Mouse (Mus musculus) adrenal gland, adult 2 months (tissue): Measurements from ENCODE around the gene Cd300ld5. TPM values are rescaled to one million over a fixed set of nuclear protein-coding genes. Genes with fewer than 3 reads are reported as not detected.
"Not testable (repeated sequence)": the region's sequence is repeated elsewhere in the genome, so short reads cannot be mapped to it uniquely, and the experiment has no call there.

ENCODE experiments used
- DNase-seq: peaks from one replicate; pipeline ENCODE4 v3.0.0; 2021
- polyA plus RNA-seq: library from polyadenylated mRNA; depleted of rRNA; stranded (reverse); fragments of >200 nt; gene quantifications from 2 replicates; pipeline ENCODE4 v1.2.3, GENCODE M21; 2012; rRNA removed
- total RNA-seq, 2 experiments: library from RNA; stranded (reverse); gene quantifications; 2 replicates each; pipeline ENCODE4 v1.2.3; 2021

Cd300ld5 gene
- total and polyA plus RNA-seq, 3 experiments: 0.68 to 8.0 (median 5.0) TPM

DNA sequence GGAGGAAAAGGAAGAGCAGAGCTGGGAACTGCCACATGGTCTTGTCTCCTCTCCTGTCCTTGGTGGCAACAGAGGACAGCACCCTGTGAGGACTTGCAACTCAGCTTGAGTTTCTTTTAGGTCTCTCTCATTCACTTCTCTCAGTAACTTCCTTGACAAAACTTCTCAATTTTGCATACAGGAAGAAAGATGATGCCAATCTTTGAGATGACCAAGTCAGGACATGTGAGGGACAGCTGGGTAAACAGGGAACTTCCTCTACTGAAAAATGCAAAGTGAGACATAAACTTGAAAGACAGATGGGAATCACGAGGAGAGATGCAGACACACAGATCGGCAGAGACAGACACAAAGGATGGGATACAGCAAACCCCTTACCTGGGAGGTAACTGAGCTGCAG lies 10.7 kb upstream of the Cd300ld5 start, which contains the start of gene Cd300ld3:
Gene Cd300ld3, minus strand, starts transcription at position 151 of the 400 bp plus-strand sequence.
- DNase-seq: no peak

DNA sequence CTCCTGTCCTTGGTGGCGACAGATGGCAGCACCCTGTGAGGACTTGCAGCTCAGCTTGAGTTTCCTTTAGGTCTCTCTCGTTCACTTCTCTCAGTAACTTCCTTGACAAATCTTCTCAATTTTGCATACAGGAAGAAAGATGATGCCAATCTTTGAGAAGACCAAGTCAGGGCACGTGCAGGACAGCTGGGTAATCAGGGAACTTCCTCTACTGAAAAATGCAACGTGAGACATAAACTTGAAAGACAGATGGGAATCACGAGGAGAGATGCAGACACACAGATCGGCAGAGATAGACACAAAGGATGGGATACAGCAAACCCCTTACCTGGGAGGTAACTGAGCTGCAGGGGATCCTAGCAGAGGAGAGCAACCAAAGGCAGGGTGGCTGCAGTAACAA lies 10.7 kb downstream of the Cd300ld5 start, which contains the start of gene Cd300ld4:
Gene Cd300ld4, minus strand, starts transcription at position 101 of the 400 bp plus-strand sequence.
- not testable (repeated sequence) for DNase-seq

DNA sequence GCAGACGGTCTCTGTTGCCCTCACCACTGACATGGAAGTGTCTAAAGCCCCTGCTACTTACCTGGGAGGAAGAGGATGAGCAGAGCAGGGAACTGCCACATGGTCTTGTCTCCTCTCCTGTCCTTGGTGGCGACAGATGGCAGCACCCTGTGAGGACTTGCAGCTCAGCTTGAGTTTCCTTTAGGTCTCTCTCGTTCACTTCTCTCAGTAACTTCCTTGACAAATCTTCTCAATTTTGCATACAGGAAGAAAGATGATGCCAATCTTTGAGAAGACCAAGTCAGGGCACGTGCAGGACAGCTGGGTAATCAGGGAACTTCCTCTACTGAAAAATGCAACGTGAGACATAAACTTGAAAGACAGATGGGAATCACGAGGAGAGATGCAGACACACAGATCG lies 21.5 kb downstream of the Cd300ld5 start, which contains the start of gene Cd300ld2:
Gene Cd300ld2, minus strand, starts transcription at position 101 of the 400 bp plus-strand sequence.
- DNase-seq: not testable (repeated sequence)

DNA sequence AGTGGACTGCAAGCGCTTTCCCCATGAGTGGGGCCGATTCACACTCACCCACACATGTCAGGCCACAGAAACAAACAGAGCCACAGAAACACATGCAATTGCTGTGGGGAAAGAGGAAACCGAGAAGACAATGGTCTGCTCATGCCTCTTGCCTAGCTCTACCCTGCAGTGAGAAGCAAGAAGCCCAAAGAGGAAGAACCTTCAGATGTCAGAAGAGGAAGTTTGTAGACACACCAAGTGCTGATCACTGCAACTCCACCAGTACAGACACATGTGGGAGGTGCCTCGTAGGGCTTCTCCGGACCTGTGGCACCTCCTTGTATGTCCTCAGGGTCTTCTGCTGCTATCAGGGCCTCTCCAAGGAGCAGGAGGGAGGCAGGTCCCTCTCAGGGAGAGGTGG lies 33.5 kb downstream of the Cd300ld5 start:
- DNase-seq: no peak

DNA sequence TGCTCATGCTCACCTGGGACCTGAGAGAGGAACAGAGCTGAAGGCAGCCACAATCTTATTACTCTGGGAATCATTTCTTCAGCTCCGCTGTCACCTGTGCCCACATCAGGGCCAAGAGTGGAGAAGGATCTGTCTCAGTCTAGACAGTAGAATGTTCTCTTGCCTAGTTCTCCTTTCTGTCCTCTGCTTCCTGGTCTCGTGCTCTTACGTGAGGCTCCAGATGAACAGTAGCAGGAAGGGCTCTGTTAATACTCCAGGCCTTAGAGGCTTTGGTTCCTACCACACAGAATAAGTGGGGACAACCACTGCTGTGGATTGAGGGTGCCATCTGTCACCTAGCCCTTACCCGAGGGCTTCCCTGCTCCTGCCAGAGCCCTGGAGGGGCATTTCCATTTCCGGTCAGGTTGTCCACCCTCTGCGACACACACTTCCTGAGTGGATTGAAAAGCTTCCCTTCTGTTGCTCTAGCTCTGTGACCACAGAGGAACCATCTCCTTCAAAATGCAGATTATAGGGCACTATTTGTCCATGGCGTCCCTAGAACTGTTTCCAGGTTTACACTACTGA lies 36.0 kb downstream of the Cd300ld5 start, which contains the start of gene Cd300c2:
Gene Cd300c2, minus strand, starts transcription at position 407 of the 567 bp plus-strand sequence.
- DNase-seq: no peak

DNA sequence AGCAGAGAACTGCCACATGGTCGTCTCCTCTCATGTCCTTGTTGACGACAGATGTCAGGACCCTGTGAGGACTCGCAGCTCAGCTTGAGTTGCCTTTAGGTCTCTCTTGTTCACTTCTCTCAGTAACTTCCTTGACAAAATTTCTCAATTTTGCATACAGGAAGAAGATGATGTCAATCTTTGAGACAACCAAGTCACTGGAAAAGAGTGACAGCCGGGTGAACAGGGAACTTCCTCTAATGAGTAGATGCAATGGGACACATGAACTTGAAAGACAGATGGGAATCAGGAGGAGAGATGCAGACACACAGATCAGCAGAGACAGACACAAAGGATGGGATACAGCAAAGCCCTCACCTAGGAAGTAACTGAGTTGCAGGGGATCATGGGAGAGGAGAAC lies 47.8 kb downstream of the Cd300ld5 start, which contains the start of gene Cd300ld:
Gene Cd300ld, minus strand, starts transcription at position 130 of the 400 bp plus-strand sequence.
- no peak for DNase-seq

DNA sequence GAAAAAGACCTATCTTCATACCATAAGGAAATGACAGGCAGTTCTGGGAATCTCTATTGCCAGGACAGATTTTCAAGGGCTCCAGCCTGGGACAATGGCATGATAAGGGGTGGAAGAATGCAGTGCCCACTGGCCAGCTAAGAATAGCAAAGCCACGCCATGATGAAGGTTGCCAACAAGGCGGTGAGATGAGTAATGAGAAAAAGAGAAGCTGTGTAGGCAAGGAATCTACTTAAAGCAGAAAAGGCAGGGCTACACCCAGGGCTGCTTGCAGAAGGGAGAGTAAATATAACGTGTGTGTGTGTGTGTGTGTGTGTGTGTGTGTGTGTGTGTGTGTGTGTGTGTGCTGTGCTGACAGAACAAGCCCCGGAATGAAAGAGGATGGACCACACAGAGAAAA lies 55.7 kb downstream of the Cd300ld5 start:
- DNase-seq: no peak

Other genes starting within 250 kb of the Cd300ld5 start
- gene Btbd17, start 241.8 kb downstream of the Cd300ld5 start, total RNA-seq: not detected
- gene Btbd17, start 241.8 kb downstream of the Cd300ld5 start, polyA plus RNA-seq: 0.24 and 0.32 TPM in 2 replicates
- gene Gpr142, start 238.8 kb downstream of the Cd300ld5 start, total RNA-seq: not detected
- gene Gpr142, start 238.8 kb downstream of the Cd300ld5 start, polyA plus RNA-seq: not detected in 2 replicates
- 1 to 10 TPM; 4.0 to 7.1 TPM for gene Gprc5c, start 186.6 kb downstream of the Cd300ld5 start, total RNA-seq
- 5.2 and 7.6 TPM in 2 replicates for gene Gprc5c, start 186.6 kb downstream of the Cd300ld5 start, polyA plus RNA-seq
- 1 to 10 TPM; 1.5 TPM for gene Cd300a, start 147.7 kb downstream of the Cd300ld5 start, total RNA-seq
- gene Cd300a, start 147.7 kb downstream of the Cd300ld5 start, polyA plus RNA-seq: 0.80 and 0.81 TPM in 2 replicates
- gene Cd300lb, start 103.4 kb downstream of the Cd300ld5 start, total RNA-seq: 1 to 10 TPM in 1 of 2 experiments, under 1 TPM in 1; 0.86 to 1.1 TPM
- gene Cd300lb, start 103.4 kb downstream of the Cd300ld5 start, polyA plus RNA-seq: 0.42 and 0.46 TPM in 2 replicates
- gene Cd300c, start 68.6 kb downstream of the Cd300ld5 start, total RNA-seq: not detected
- gene Cd300c, start 68.6 kb downstream of the Cd300ld5 start, polyA plus RNA-seq: 0.58 TPM in 1 of 2 replicates, not detected in the other
- gene Cd300ld, start 47.8 kb downstream of the Cd300ld5 start, total RNA-seq: 1 to 10 TPM in 1 of 2 experiments, under 1 TPM in 1; 0.89 to 2.7 TPM
- 0.45 and 0.64 TPM in 2 replicates for gene Cd300ld, start 47.8 kb downstream of the Cd300ld5 start, polyA plus RNA-seq
- gene Cd300c2, start 35.9 kb downstream of the Cd300ld5 start, total RNA-seq: 1 to 10 TPM; 3.5 to 5.5 TPM
- 3.7 and 3.8 TPM in 2 replicates for gene Cd300c2, start 35.9 kb downstream of the Cd300ld5 start, polyA plus RNA-seq
- gene Cd300ld2, start 21.6 kb downstream of the Cd300ld5 start, total RNA-seq: not detected
- gene Cd300ld2, start 21.6 kb downstream of the Cd300ld5 start, polyA plus RNA-seq: 0.56 TPM in 1 of 2 replicates, not detected in the other
- not detected for gene Cd300ld4, start 10.8 kb downstream of the Cd300ld5 start, total RNA-seq
- 0.21 TPM in 1 of 2 replicates, not detected in the other for gene Cd300ld4, start 10.8 kb downstream of the Cd300ld5 start, polyA plus RNA-seq
- 10 to 100 TPM in 1 of 2 experiments, 1 to 10 TPM in 1; 4.0 to 10.5 TPM for gene Cd300ld3, start 10.6 kb upstream of the Cd300ld5 start, total RNA-seq
- gene Cd300ld3, start 10.6 kb upstream of the Cd300ld5 start, polyA plus RNA-seq: 10.6 and 11.2 TPM in 2 replicates
- under 1 TPM; 0.78 to 0.86 TPM for gene Cd300e, start 24.4 kb upstream of the Cd300ld5 start, total RNA-seq
- 0.04 TPM in 1 of 2 replicates, not detected in the other for gene Cd300e, start 24.4 kb upstream of the Cd300ld5 start, polyA plus RNA-seq
- gene Rab37, start 53.7 kb upstream of the Cd300ld5 start, total RNA-seq: under 1 TPM; 0.55 to 0.58 TPM
- 0.15 and 0.36 TPM in 2 replicates for gene Rab37, start 53.7 kb upstream of the Cd300ld5 start, polyA plus RNA-seq
- gene Cd300lf, start 96.2 kb upstream of the Cd300ld5 start, total RNA-seq: under 1 TPM; 0.55 to 0.90 TPM
- 1.00 and 1.3 TPM in 2 replicates for gene Cd300lf, start 96.2 kb upstream of the Cd300ld5 start, polyA plus RNA-seq
- 10 to 100 TPM; 15.6 to 26.2 TPM for gene Slc9a3r1, start 125.6 kb upstream of the Cd300ld5 start, total RNA-seq
- 14.8 and 15.0 TPM in 2 replicates for gene Slc9a3r1, start 125.6 kb upstream of the Cd300ld5 start, polyA plus RNA-seq
- gene Tmem104, start 149.7 kb upstream of the Cd300ld5 start, total RNA-seq: 10 to 100 TPM; 23.7 to 27.9 TPM
- 26.5 and 34.7 TPM in 2 replicates for gene Tmem104, start 149.7 kb upstream of the Cd300ld5 start, polyA plus RNA-seq
- gene Nat9, start 150.1 kb upstream of the Cd300ld5 start, total RNA-seq: 10 to 100 TPM; 20.0 to 29.2 TPM
- gene Nat9, start 150.1 kb upstream of the Cd300ld5 start, polyA plus RNA-seq: 12.0 and 16.2 TPM in 2 replicates
- gene Grin2c, start 229.5 kb upstream of the Cd300ld5 start, total RNA-seq: 1 to 10 TPM; 2.3 to 9.4 TPM
- gene Grin2c, start 229.5 kb upstream of the Cd300ld5 start, polyA plus RNA-seq: 13.8 and 25.5 TPM in 2 replicates
- 1,000 to 10,000 TPM; 1,196 to 1,476 TPM for gene Fdxr, start 239.3 kb upstream of the Cd300ld5 start, total RNA-seq
- 2,178 and 2,420 TPM in 2 replicates for gene Fdxr, start 239.3 kb upstream of the Cd300ld5 start, polyA plus RNA-seq